Mouse (Mus musculus) liver, adult 2 months (tissue): ENCODE data around the gene Cttnbp2nl.

Experiments
- CTCF ChIP-seq: fragments of 200-500 bp; IDR thresholded peaks from 2 replicates; pipeline ENCODE4 v1.5.1; 2011; ENCODE audit warnings: low read depth, low read length, control low read depth
- POLR2A ChIP-seq: fragments of 200-500 bp; IDR thresholded peaks from 2 replicates; pipeline ENCODE4 v1.6.1; 2011; ENCODE audit warnings: low read length, control low read depth; ENCODE audit not compliant: insufficient read depth; ENCODE audit errors: extremely low read depth

DNA sequence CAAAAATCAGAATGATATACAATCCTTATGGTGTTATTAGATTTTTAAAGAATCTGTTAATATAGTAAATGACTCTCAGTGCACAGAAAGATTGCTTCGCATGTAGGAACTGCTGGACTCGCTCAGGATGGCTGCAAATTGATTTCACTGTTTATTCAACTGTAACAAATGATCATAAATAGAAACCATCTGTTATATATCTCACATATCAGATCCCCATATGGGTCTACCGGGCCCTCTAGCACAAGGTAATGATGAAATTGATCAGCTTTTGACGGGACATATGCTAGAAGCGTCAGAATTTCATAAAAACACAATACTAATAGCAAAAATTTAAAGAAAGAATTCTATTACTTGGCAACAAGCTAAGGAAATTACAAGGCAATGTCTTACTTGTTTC lies 73.2 kb downstream of the Cttnbp2nl start:
- TF ChIP-seq CTCF (no peak), POLR2A (no peak)
